Mouse (Mus musculus) c-Kit-positive CD71-negative TER-119-negative erythroid progenitor cells, embryonic 14.5 days (primary cell): ENCODE measurements at regions not wholly inside any gene's neighbourhood (a gene's known extent, or its start where the extent isn't known, plus 50 kb on each side); places are given as distances from the start of the nearest gene placed in this dataset.

Source experiments
- DNase-seq: peaks from one replicate; pipeline ENCODE4 v3.0.0-alpha.2; 2013; ENCODE audit warnings: low read depth

DNA sequence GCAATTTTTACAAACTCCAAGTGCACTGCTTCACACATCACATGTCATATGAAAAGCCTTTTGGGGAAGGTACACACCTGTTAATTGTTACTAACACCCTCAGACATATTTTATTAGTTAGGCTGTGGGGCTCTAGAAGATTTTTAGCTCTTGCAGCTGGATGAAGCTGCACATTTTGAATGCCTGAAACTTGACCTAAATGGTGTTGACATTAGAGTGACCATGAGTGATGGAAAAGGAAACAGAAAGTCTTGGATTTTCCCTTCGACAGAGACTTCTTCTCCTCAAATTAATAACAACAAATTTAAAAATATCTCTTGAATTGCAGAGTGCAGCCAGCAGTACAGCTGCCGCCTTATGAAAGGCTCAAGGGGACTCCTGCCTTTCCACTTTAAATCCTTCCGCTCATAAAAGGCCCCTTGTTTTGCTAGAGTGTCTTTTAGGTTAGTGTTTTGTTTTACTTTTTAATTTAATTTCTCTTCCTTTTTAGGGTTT is 259.7 kb downstream of the Trim52 start:
- no peak for DNase-seq

DNA sequence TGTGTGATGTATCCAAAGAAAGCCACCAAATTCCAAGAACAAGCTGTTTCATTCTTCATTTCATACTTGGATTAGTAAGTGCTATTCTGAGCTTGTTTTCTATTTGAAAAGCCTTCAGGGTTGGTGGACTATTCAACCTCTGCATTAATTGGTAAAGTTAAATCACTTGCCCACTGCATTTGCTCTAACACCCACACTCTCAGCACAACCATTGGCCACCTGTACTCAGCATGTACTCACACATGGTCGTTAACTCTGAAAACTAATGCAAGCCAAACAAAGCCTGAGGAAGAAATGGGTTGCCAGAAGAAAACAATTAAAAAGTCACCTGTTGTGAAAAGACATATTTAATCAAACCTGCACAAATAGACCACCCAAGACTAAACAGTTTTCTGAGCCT is 267.5 kb downstream of the Trim52 start:
- no peak for DNase-seq

DNA sequence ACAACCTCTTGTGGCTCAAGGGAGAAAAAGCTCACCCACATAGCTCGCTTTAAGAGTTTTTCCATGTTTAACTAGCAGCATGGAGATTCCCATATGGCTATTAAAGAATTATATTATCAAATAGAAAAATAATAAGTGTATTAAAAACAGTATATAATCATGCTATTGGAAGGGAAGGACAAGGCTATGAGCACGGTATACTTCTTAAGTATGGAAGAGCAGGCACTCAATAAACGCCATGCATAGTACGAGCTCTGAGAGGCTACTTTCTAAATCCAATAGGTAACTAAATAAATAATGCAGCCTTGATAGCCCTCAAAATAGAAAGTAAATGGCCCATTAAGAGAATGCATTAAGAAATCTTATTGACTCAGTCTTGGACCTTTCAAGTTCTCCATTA is 273.6 kb downstream of the Trim52 start:
- DNase-seq, result no peak

GRCm38 (mm10) chr14:106387671-106388070 is 281.7 kb downstream of the Trim52 start:
- DNase-seq, result no peak

- DNase-seq, result no peak
Measured at GRCm38 (mm10) chr14:106390546-106390945, 284.5 kb downstream of the Trim52 start.

DNA sequence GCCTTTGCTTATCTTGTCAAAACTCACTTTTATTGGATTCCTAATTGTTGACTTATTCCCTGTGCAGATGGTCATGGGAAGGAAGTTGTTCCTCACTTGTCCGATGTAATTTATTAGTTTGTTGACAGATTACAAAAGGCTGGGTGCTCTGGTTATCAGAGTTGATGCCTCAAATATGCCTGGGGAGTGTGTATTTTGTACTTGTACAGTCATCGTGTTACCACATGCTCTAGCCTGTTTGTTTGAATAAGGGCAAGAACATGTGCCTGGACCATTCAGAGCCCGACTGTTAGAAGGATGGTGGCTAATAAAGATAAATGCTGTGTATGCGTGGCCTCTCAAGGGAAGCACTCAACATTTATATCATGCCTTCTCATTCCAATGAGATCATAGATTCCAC is 288.0 kb downstream of the Trim52 start:
- no peak for DNase-seq

DNA sequence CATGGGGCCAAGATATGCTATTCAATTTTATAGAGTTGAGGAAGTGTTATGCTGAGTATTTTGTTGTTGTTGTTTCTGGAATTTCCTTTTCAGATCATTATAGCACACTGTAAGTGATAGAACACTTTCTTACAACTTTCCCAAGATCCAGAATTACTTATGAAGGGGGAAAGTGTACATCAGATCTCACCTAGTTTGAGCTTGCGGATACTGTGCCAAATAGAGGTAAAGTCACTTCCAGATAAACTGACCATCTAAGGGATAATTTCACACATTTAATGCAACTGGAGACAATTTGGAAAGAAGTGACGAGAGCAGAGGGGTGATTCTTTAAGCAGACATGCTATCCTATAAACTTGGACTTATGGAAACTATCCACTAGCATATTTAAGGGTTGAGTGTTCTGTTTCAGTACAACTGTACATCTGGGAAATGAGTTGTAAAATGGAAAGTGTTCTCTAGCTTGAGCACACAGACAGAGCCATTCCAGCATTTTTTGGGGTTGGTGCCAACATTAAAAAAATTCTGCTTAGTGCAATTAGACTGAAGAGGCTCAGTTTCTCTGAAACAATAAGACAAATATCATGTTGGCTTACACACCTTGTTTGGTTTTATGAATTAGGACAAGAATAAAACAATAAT is 307.0 kb downstream of the Trim52 start:
- DNase-seq, result no peak

GRCm38 (mm10) chr14:106424714-106425113 is 318.7 kb downstream of the Trim52 start:
- DNase-seq, result no peak

DNA sequence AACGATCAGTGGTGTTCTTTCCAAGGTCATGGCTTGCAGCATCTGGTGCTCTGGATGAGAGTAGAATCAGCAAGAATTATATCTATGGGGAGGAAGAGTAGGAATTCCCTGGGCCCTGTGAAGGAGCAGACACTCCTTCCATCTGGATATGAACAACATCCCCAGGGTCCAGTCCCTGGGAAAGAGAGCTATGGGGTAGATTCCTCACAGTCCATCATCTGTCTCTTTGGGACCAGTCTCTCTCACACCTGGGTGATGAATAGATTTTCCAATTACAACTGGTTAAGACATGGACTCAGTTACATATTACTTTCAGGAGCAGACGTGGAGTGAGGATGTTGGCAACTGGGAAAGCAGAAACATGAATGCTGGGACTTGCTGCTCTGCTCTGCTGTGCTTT is 322.6 kb downstream of the Trim52 start:
- DNase-seq, result no peak

- peak; percentile 39 for DNase-seq
Measured at GRCm38 (mm10) chr14:106439282-106439681, 333.3 kb downstream of the Trim52 start.

GRCm38 (mm10) chr14:106489074-106489473 is 383.1 kb downstream of the Trim52 start:
- no peak for DNase-seq

- DNase-seq, result no peak
Measured at GRCm38 (mm10) chr14:106491389-106491788, 385.4 kb downstream of the Trim52 start.

GRCm38 (mm10) chr14:106500344-106501135 is 394.5 kb downstream of the Trim52 start:
- peak; percentile 36 for DNase-seq

GRCm38 (mm10) chr14:106506921-106507320 is 400.9 kb downstream of the Trim52 start:
- no peak for DNase-seq

DNA sequence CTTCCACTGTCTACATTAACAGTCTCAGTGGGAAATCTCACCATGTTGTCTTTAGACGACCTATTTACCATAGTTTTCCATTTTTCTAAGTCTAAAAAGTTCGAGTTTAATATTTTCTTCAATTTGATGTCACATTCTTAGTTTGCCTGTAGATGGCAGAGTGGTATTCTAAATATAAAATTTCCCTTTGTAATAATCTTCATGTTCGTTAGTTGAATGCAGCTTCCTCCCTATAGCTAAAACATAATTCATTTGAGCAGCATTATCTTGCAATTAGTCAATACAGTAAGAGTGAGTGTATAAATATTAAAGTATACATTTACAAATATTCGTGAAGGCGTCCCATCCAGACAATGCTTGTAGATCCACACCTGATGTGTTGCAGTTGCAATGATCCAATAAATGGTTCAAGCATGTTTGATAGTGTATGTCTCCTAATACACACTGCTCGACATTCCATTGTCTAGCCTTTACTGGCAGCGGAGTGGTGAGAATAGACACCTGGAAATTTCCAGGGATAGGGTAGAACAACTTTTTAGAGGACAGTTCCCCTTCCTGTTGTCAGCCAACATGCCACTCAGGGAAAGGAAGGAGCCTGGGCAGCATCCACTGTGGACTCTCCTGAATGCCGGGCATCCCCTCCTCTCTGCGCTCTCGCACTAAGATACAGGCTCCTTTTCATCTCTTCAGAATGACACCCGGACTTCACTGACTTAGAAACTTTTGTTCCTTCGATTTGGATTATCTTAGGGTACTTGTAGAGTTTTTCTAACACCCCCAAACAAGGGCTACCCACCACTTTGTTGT is 412.8 kb downstream of the Trim52 start:
- no peak for DNase-seq

GRCm38 (mm10) chr14:106520808-106521207 is 414.8 kb downstream of the Trim52 start:
- no peak for DNase-seq

- DNase-seq, result no peak
Measured at GRCm38 (mm10) chr14:106550150-106550549, 444.2 kb downstream of the Trim52 start.

DNA sequence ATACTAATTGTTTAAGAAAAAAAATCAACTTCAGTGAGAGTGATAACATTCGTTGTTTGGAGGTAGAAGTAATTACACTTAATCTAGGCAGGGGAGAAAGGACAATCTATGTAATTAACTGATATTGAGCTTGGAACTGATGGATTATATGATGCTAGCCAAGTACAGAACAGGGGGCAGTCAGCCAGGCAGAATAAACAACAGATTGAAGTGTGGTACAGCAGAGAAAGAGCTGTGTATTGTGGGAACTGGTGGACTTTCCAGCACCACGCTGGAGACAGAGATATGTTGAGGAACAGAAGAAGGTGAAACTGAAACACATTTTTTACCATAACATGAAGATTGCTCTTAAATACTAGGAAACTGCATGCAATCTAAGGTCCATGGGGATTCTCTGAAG is 473.3 kb downstream of the Trim52 start:
- DNase-seq, result no peak

DNA sequence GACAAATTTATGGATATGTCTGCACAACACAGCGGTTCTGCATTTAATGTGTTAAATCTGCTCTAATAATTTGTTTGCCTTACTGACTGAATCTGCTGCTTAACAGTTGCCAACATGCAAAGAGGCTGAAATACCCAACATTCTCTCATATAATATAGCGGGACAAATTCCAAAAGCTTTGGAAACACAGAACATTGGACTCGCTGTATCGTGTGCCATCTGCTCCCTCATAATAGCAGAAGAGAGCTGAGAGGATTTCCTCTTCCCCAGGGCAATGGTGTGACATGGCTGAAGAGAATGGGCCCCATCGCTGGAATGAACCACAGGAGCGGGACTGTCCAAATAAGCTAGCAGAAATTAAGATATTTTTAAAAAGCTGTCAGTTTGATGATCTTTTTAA is 475.9 kb downstream of the Trim52 start:
- DNase-seq, result no peak

GRCm38 (mm10) chr14:106593352-106593751 is 487.4 kb downstream of the Trim52 start:
- no peak for DNase-seq

GRCm38 (mm10) chr14:106593980-106594379 is 488.0 kb downstream of the Trim52 start:
- DNase-seq, result no peak

GRCm38 (mm10) chr14:106607041-106607440 is 501.0 kb downstream of the Trim52 start:
- DNase-seq, result peak; percentile 7
